Mouse (Mus musculus) liver, embryonic 16.5 days (tissue): ENCODE measurements at regions not wholly inside any gene's neighbourhood (a gene's known extent, or its start where the extent isn't known, plus 50 kb on each side); places are given as distances from the start of the nearest gene placed in this dataset.

ENCODE experiments used
- ATAC-seq: fragments of 200-750 bp; cut with Nextera tagmentation; 2 replicates; pipeline ENCODE4 v1.8.0; 2017; ENCODE audit warnings: low read depth, mild to moderate bottlenecking, moderate number of reproducible peaks, moderate library complexity
- H3K27ac ChIP-seq: fragments of 300-500 bp; sonication (generic); 2 replicates; pipeline ENCODE4 v1.5.1; 2014; ENCODE audit warnings: mild to moderate bottlenecking, low read length
- H3K27me3 ChIP-seq: fragments of 300-500 bp; sonication (generic); 2 replicates; pipeline ENCODE4 v1.6.1; 2014; ENCODE audit warnings: low read depth, low read length, mixed read lengths; ENCODE audit not compliant: control insufficient read depth, insufficient read depth
- H3K36me3 ChIP-seq: fragments of 300-500 bp; sonication (generic); 2 replicates; pipeline ENCODE4 v1.6.1; 2014; ENCODE audit warnings: mild to moderate bottlenecking; ENCODE audit not compliant: control insufficient read depth, insufficient read depth
- H3K4me1 ChIP-seq: fragments of 300-500 bp; sonication (generic); 2 replicates; pipeline ENCODE4 v1.6.1; 2014; ENCODE audit warnings: low read depth, low read length, mixed read lengths; ENCODE audit not compliant: control insufficient read depth
- H3K4me2 ChIP-seq: fragments of 300-500 bp; sonication (generic); 2 replicates; pipeline ENCODE4 v1.6.1; 2014; ENCODE audit warnings: low read depth, low read length, mixed read lengths
- H3K4me3 ChIP-seq: fragments of 300-500 bp; sonication (generic); 2 replicates; pipeline ENCODE4 v1.5.1; 2014; ENCODE audit warnings: low read depth, mild to moderate bottlenecking, low read length
- H3K9ac ChIP-seq: fragments of 300-500 bp; sonication (generic); 2 replicates; pipeline ENCODE4 v1.6.1; 2014; ENCODE audit warnings: low read depth, low read length
- H3K9me3 ChIP-seq: fragments of 300-500 bp; sonication (generic); replicated peaks from 2 replicates; pipeline ENCODE4 v1.6.1; 2016; ENCODE audit warnings: low read length; ENCODE audit not compliant: control insufficient read depth
- WGBS: fragments of 180-500 bp; shearing (Covaris S2); extraction: QIAGEN DNeasy Blood & Tissue Kit; methylation state at CpG from one replicate; pipeline ENCODE4 v1.1.7; 2014; ENCODE audit not compliant: insufficient replicate concordance; 5-methylcytosine and 5-hydroxymethylcytosine counted together

- H3K27me3 ChIP-seq, result no peaks in the 10 kb centered on the region
- no peak overlapping the region for H3K27ac ChIP-seq
- no peak overlapping the region for H3K4me3 ChIP-seq
- no peak overlapping the region for H3K4me2 ChIP-seq
- no peaks in the 10 kb centered on the region for H3K36me3 ChIP-seq
- no peak for ATAC-seq
- H3K9me3 ChIP-seq, result no peaks in the 10 kb centered on the region
- WGBS, result 19% methylated on average over 6 of the region's 6 CpGs
- no peak overlapping the region for H3K9ac ChIP-seq
- H3K4me1 ChIP-seq, result no peaks in the 10 kb centered on the region
Measured at GRCm38 (mm10) chr6:66200136-66200790, 247.9 kb downstream of the 4930544G11Rik start.

- WGBS, result 39% methylated on average over 5 of the region's 5 CpGs
Measured at GRCm38 (mm10) chr6:66206197-66206925, 254.0 kb downstream of the 4930544G11Rik start.

GRCm38 (mm10) chr6:66217543-66217942, 265.1 kb downstream of the 4930544G11Rik start:
- H3K4me1 ChIP-seq, result no peaks in the 10 kb centered on the region
- no peak overlapping the region for H3K4me2 ChIP-seq
- no peak overlapping the region for H3K4me3 ChIP-seq
- no peak for ATAC-seq
- 34% methylated on average over 2 of the region's 2 CpGs for WGBS
- no peak overlapping the region for H3K27ac ChIP-seq
- H3K36me3 ChIP-seq, result no peaks in the 10 kb centered on the region
- H3K9me3 ChIP-seq, result no peaks in the 10 kb centered on the region
- no peak overlapping the region for H3K9ac ChIP-seq
- H3K27me3 ChIP-seq, result no peaks in the 10 kb centered on the region

More at GRCm38 (mm10) chr6:66206197-66206925, 254.0 kb downstream of the 4930544G11Rik start:
- ATAC-seq, result no peak
- Histone ChIP-seq H3K4me2 (no peak overlapping the region), H3K4me1 (no peaks in the 10 kb centered on the region), H3K27me3 (no peaks in the 10 kb centered on the region), H3K9me3 (no peaks in the 10 kb centered on the region), H3K9ac (no peak overlapping the region), H3K36me3 (no peaks in the 10 kb centered on the region), H3K27ac (no peak overlapping the region), H3K4me3 (no peak overlapping the region)

- Histone ChIP-seq H3K4me2 (no peak overlapping the region), H3K27ac (no peak overlapping the region), H3K27me3 (no peaks in the 10 kb centered on the region), H3K36me3 (no peaks in the 10 kb centered on the region), H3K4me3 (no peak overlapping the region), H3K9ac (no peak overlapping the region), H3K4me1 (no peaks in the 10 kb centered on the region), H3K9me3 (no peaks in the 10 kb centered on the region)
- no peak for ATAC-seq
- 60% methylated on average over 4 of the region's 4 CpGs for WGBS
Measured at GRCm38 (mm10) chr6:66224164-66224903, 271.9 kb downstream of the 4930544G11Rik start.

GRCm38 (mm10) chr6:66236368-66236767, 284.0 kb downstream of the 4930544G11Rik start:
- no peak overlapping the region for H3K4me3 ChIP-seq
- no peak for ATAC-seq
- 47% methylated on average over 2 of the region's 2 CpGs for WGBS

GRCm38 (mm10) chr6:66255378-66255777, 279.8 kb upstream of the Mad2l1 start:
- Histone ChIP-seq H3K27me3 (no peaks in the 10 kb centered on the region), H3K4me3 (no peak overlapping the region), H3K4me2 (no peak overlapping the region), H3K9me3 (no peaks in the 10 kb centered on the region), H3K4me1 (no peaks in the 10 kb centered on the region), H3K27ac (no peak overlapping the region), H3K9ac (no peak overlapping the region), H3K36me3 (no peaks in the 10 kb centered on the region)
- 78% methylated on average over 4 of the region's 4 CpGs for WGBS
- ATAC-seq, result no peak

More at GRCm38 (mm10) chr6:66236368-66236767, 284.0 kb downstream of the 4930544G11Rik start:
- H3K4me2 ChIP-seq, result no peak overlapping the region
- H3K4me1 ChIP-seq, result no peaks in the 10 kb centered on the region
- no peaks in the 10 kb centered on the region for H3K9me3 ChIP-seq
- H3K36me3 ChIP-seq, result no peaks in the 10 kb centered on the region
- no peak overlapping the region for H3K9ac ChIP-seq
- H3K27me3 ChIP-seq, result no peaks in the 10 kb centered on the region
- H3K27ac ChIP-seq, result no peak overlapping the region

- no peaks in the 10 kb centered on the region for H3K9me3 ChIP-seq
- no peak overlapping the region for H3K4me2 ChIP-seq
- H3K9ac ChIP-seq, result no peak overlapping the region
- H3K4me1 ChIP-seq, result no peaks in the 10 kb centered on the region
- whole genome bisulfite sequencing, result 25% methylated on average over 3 of the region's 3 CpGs
- ATAC-seq, result no peak
- H3K36me3 ChIP-seq, result no peaks in the 10 kb centered on the region
- H3K4me3 ChIP-seq, result no peak overlapping the region
- no peaks in the 10 kb centered on the region for H3K27me3 ChIP-seq
- H3K27ac ChIP-seq, result no peak overlapping the region
Measured at GRCm38 (mm10) chr6:66263429-66263828, 271.8 kb upstream of the Mad2l1 start.

- H3K4me2 ChIP-seq, result no peak overlapping the region
- ATAC-seq, result no peak
- no peaks in the 10 kb centered on the region for H3K36me3 ChIP-seq
- WGBS, result 41% methylated on average over 1 of the region's 1 CpGs
- H3K9me3 ChIP-seq, result no peaks in the 10 kb centered on the region
- no peaks in the 10 kb centered on the region for H3K27me3 ChIP-seq
- H3K9ac ChIP-seq, result no peak overlapping the region
- no peak overlapping the region for H3K4me3 ChIP-seq
- no peak overlapping the region for H3K27ac ChIP-seq
- H3K4me1 ChIP-seq, result no peaks in the 10 kb centered on the region
Measured at GRCm38 (mm10) chr6:66263918-66264317, 271.3 kb upstream of the Mad2l1 start.

- no peak overlapping the region for H3K9ac ChIP-seq
- H3K4me3 ChIP-seq, result no peak overlapping the region
- no peak for ATAC-seq
- H3K27me3 ChIP-seq, result no peaks in the 10 kb centered on the region
- H3K27ac ChIP-seq, result no peak overlapping the region
- no peaks in the 10 kb centered on the region; the same call in none of the 2 replicates for H3K4me1 ChIP-seq
- no peaks in the 10 kb centered on the region for H3K36me3 ChIP-seq
- 64% methylated on average over 3 of the region's 3 CpGs for WGBS
- no peaks in the 10 kb centered on the region for H3K9me3 ChIP-seq
- no peak overlapping the region for H3K4me2 ChIP-seq
Measured at GRCm38 (mm10) chr6:66268427-66268826, 266.8 kb upstream of the Mad2l1 start.
